Mouse (Mus musculus): Measurements from ENCODE around the gene Lifr. TPM values are rescaled to one million over a fixed set of nuclear protein-coding genes. Genes with fewer than 3 reads are reported as not detected.

Gene Lifr
- polyA plus RNA-seq (2015; fragmentation: Nextera tagmentation; extraction: Ambion mirVana): 9.7 and 11.2 TPM in 2 replicates

GRCm38 (mm10) chr15:7090211-7090765 is at the start of gene Lifr:
TSS of gene Lifr (plus strand) at chr15:7090614.
- H3K4me1 ChIP-seq: no peaks in the 10 kb centered on the region
- ATAC-seq (replicated peaks): no peak
- H3K27ac ChIP-seq: no peak within 1 kb of the TSS
- 71% methylated on average over 8 of the region's 8 CpGs for WGBS
- H3K36me3 ChIP-seq (replicated peaks): no peaks in the 10 kb centered on the region
- H3K4me3 ChIP-seq: no peak within 1 kb of the TSS
- H3K27me3 ChIP-seq (replicated peaks): 0 out of 2 replicates have a peak, but pooled peaks cover 3% of the 10 kb centered on the region
- H3K9me3 ChIP-seq: no peaks in the 10 kb centered on the region
- H3K4me2 ChIP-seq: no peak within 1 kb of the TSS
- H3K9ac ChIP-seq: no peak within 1 kb of the TSS

- Histone ChIP-seq H3K36me3 (replicated peaks) (no peaks in the 10 kb centered on the region), H3K9me3 (no peaks in the 10 kb centered on the region), H3K4me1 (no peaks in the 10 kb centered on the region), H3K27ac (no peak overlapping the region), H3K4me2 (no peak overlapping the region), H3K4me3 (no peak overlapping the region), H3K27me3 (replicated peaks) (no peaks in the 10 kb centered on the region), H3K9ac (no peak overlapping the region)
- WGBS: 83% methylated on average over 11 of the region's 11 CpGs
- no peak for ATAC-seq (replicated peaks)
These were observed 46.2 kb upstream of the Lifr start for GRCm38 (mm10) chr15:7044081-7044749.

- H3K36me3 ChIP-seq (replicated peaks): no peaks in the 10 kb centered on the region
- no peaks in the 10 kb centered on the region for H3K4me1 ChIP-seq
- WGBS: 86% methylated on average over 4 of the region's 4 CpGs
- no peak overlapping the region for H3K4me2 ChIP-seq
- no peak overlapping the region for H3K27ac ChIP-seq
- H3K27me3 ChIP-seq (replicated peaks): no peaks in the 10 kb centered on the region
- H3K9me3 ChIP-seq: no peaks in the 10 kb centered on the region
- H3K4me3 ChIP-seq: no peak overlapping the region
- ATAC-seq (replicated peaks): no peak
- H3K9ac ChIP-seq: no peak overlapping the region
These were observed 45.4 kb upstream of the Lifr start for GRCm38 (mm10) chr15:7045056-7045455.

- no peaks in the 10 kb centered on the region for H3K9me3 ChIP-seq
- H3K27ac ChIP-seq: no peak overlapping the region
- H3K9ac ChIP-seq: no peak overlapping the region
- H3K4me2 ChIP-seq: no peak overlapping the region
- WGBS: 85% methylated on average over 3 of the region's 3 CpGs
- H3K4me1 ChIP-seq: no peaks in the 10 kb centered on the region
- ATAC-seq (replicated peaks): no peak
- no peak overlapping the region for H3K4me3 ChIP-seq
- H3K36me3 ChIP-seq (replicated peaks): no peaks in the 10 kb centered on the region
- no peaks in the 10 kb centered on the region for H3K27me3 ChIP-seq (replicated peaks)
These were observed 42.5 kb upstream of the Lifr start for GRCm38 (mm10) chr15:7047931-7048330.

- no peak; the same call in 1 of the 2 replicates for ATAC-seq (replicated peaks)
- Histone ChIP-seq H3K36me3 (replicated peaks) (no peaks in the 10 kb centered on the region), H3K4me3 (no peak overlapping the region), H3K4me1 (no peaks in the 10 kb centered on the region), H3K4me2 (no peak overlapping the region), H3K9me3 (no peaks in the 10 kb centered on the region), H3K9ac (no peak overlapping the region), H3K27ac (no peak overlapping the region), H3K27me3 (replicated peaks) (no peaks in the 10 kb centered on the region)
- WGBS: 66% methylated on average over 8 of the region's 8 CpGs
These were observed 41.5 kb upstream of the Lifr start for GRCm38 (mm10) chr15:7048916-7049315.

GRCm38 (mm10) chr15:7051666-7052065 is 38.7 kb upstream of the Lifr start:
- H3K4me3 ChIP-seq: no peak overlapping the region
- H3K27ac ChIP-seq: no peak overlapping the region
- no peaks in the 10 kb centered on the region for H3K4me1 ChIP-seq
- no peaks in the 10 kb centered on the region for H3K27me3 ChIP-seq (replicated peaks)
- WGBS: 84% methylated on average over 2 of the region's 2 CpGs
- no peaks in the 10 kb centered on the region for H3K9me3 ChIP-seq
- H3K9ac ChIP-seq: no peak overlapping the region
- H3K36me3 ChIP-seq (replicated peaks): no peaks in the 10 kb centered on the region
- ATAC-seq (replicated peaks): no peak
- no peak overlapping the region for H3K4me2 ChIP-seq

- 81% methylated on average over 2 of the region's 2 CpGs for WGBS
- no peaks in the 10 kb centered on the region for H3K27me3 ChIP-seq (replicated peaks)
- H3K36me3 ChIP-seq (replicated peaks): no peaks in the 10 kb centered on the region
- H3K9ac ChIP-seq: no peak overlapping the region
- H3K9me3 ChIP-seq: no peaks in the 10 kb centered on the region
- no peak overlapping the region for H3K27ac ChIP-seq
- H3K4me2 ChIP-seq: no peak overlapping the region
- ATAC-seq (replicated peaks): no peak
- H3K4me1 ChIP-seq: no peaks in the 10 kb centered on the region
- no peak overlapping the region for H3K4me3 ChIP-seq
These were observed 38.3 kb upstream of the Lifr start for GRCm38 (mm10) chr15:7052117-7052516.

GRCm38 (mm10) chr15:7056851-7057250 is 33.6 kb upstream of the Lifr start:
- Histone ChIP-seq H3K36me3 (replicated peaks) (no peaks in the 10 kb centered on the region), H3K4me1 (no peaks in the 10 kb centered on the region), H3K27me3 (replicated peaks) (no peaks in the 10 kb centered on the region), H3K4me2 (no peak overlapping the region), H3K4me3 (no peak overlapping the region), H3K9ac (no peak overlapping the region), H3K9me3 (no peaks in the 10 kb centered on the region), H3K27ac (no peak overlapping the region)
- 55% methylated on average over 3 of the region's 3 CpGs for WGBS
- no peak for ATAC-seq (replicated peaks)

- no peak overlapping the region for H3K27ac ChIP-seq
- H3K27me3 ChIP-seq (replicated peaks): no peaks in the 10 kb centered on the region
- H3K4me1 ChIP-seq: 0 out of 2 replicates have a peak, but pooled peaks cover 4% of the 10 kb centered on the region
- WGBS: 78% methylated on average over 2 of the region's 2 CpGs
- no peaks in the 10 kb centered on the region for H3K9me3 ChIP-seq
- ATAC-seq (replicated peaks): no peak
- no peaks in the 10 kb centered on the region for H3K36me3 ChIP-seq (replicated peaks)
- H3K4me2 ChIP-seq: no peak overlapping the region
- H3K9ac ChIP-seq: no peak overlapping the region
- no peak overlapping the region for H3K4me3 ChIP-seq
These were observed 29.9 kb upstream of the Lifr start for GRCm38 (mm10) chr15:7060522-7060921.

- H3K9ac ChIP-seq: no peak overlapping the region
- 0 out of 2 replicates have a peak, but pooled peaks cover 4% of the 10 kb centered on the region for H3K4me1 ChIP-seq
- WGBS: 32% methylated on average over 4 of the region's 4 CpGs
- no peaks in the 10 kb centered on the region for H3K36me3 ChIP-seq (replicated peaks)
- H3K4me3 ChIP-seq: no peak overlapping the region
- no peaks in the 10 kb centered on the region for H3K27me3 ChIP-seq (replicated peaks)
- no peak for ATAC-seq (replicated peaks)
- no peaks in the 10 kb centered on the region for H3K9me3 ChIP-seq
- no peak overlapping the region for H3K4me2 ChIP-seq
- no peak overlapping the region for H3K27ac ChIP-seq
These were observed 28.3 kb upstream of the Lifr start for GRCm38 (mm10) chr15:7061995-7062697.

GRCm38 (mm10) chr15:7062698-7063009 is 27.8 kb upstream of the Lifr start:
- ATAC-seq (replicated peaks): no peak
- H3K27ac ChIP-seq: no peak overlapping the region

GRCm38 (mm10) chr15:7063521-7064240 is 26.7 kb upstream of the Lifr start:
- no peak overlapping the region for H3K27ac ChIP-seq
- ATAC-seq (replicated peaks): no peak
- H3K9ac ChIP-seq: no peak overlapping the region
- no peaks in the 10 kb centered on the region for H3K27me3 ChIP-seq (replicated peaks)
- H3K36me3 ChIP-seq (replicated peaks): no peaks in the 10 kb centered on the region
- WGBS: 68% methylated on average over 9 of the region's 9 CpGs
- 0 out of 2 replicates have a peak, but pooled peaks cover 4% of the 10 kb centered on the region for H3K4me1 ChIP-seq
- H3K9me3 ChIP-seq: no peaks in the 10 kb centered on the region
- no peak overlapping the region for H3K4me3 ChIP-seq
- no peak overlapping the region for H3K4me2 ChIP-seq

More at GRCm38 (mm10) chr15:7062698-7063009, 27.8 kb upstream of the Lifr start:
- no peaks in the 10 kb centered on the region for H3K36me3 ChIP-seq (replicated peaks)
- no peak overlapping the region for H3K9ac ChIP-seq
- H3K4me3 ChIP-seq: no peak overlapping the region
- H3K27me3 ChIP-seq (replicated peaks): no peaks in the 10 kb centered on the region
- no peaks in the 10 kb centered on the region for H3K9me3 ChIP-seq
- 89% methylated on average over 1 of the region's 1 CpGs for WGBS
- no peak overlapping the region for H3K4me2 ChIP-seq
- 0 out of 2 replicates have a peak, but pooled peaks cover 4% of the 10 kb centered on the region for H3K4me1 ChIP-seq

All from midbrain, embryonic 15.5 days (tissue).